Mouse (Mus musculus) MEL (cell line): ENCODE results near the gene Cdh23. TPM values are rescaled to one million over a fixed set of nuclear protein-coding genes. Genes with fewer than 3 reads are reported as not detected.

ENCODE experiments used
- DNase-seq: peaks from one replicate; pipeline ENCODE4 v3.0.0; 2011; ENCODE audit warnings: low read depth, low spot score
- H3K27ac ChIP-seq: 2 replicates; pipeline ENCODE4 v1.5.1; 2012; ENCODE audit warnings: low read depth, mild to moderate bottlenecking, control low read depth, low read length, moderate library complexity; ENCODE audit not compliant: control insufficient read depth
- H3K27me3 ChIP-seq, 2 experiments: fragments of 150-350 bp in 1 of 2; sonication (generic) in 1 of 2; 2 replicates each; pipeline ENCODE4 v1.6.1; 2012; ENCODE audit warnings: low read length in 2 of 2, mild to moderate bottlenecking in 2 of 2, improper control_type of control experiment in 1 of 2, moderate library complexity in 1 of 2; ENCODE audit not compliant: insufficient read depth in 2 of 2, control insufficient read depth in 1 of 2
- H3K36me3 ChIP-seq, 2 experiments: 2 replicates each; pipeline ENCODE4 v1.6.1; 2012 to 2014; ENCODE audit warnings: low read length in 2 of 2, improper control_type of control experiment in 1 of 2, inconsistent platforms in 1 of 2, mild to moderate bottlenecking in 1 of 2; ENCODE audit not compliant: insufficient read depth in 2 of 2, control insufficient read depth in 1 of 2
- H3K4me1 ChIP-seq, 2 experiments: fragments of 150-350 bp in 1 of 2; sonication (generic) in 1 of 2; 2 replicates each; pipeline ENCODE4 v1.6.1; 2012; ENCODE audit warnings: low read length in 2 of 2, improper control_type of control experiment in 1 of 2, mild to moderate bottlenecking in 1 of 2; ENCODE audit not compliant: insufficient read depth in 2 of 2, control insufficient read depth in 1 of 2
- H3K4me3 ChIP-seq, 2 experiments: fragments of 150-350 bp in 1 of 2; sonication (generic) in 1 of 2; 2 replicates each; pipeline ENCODE4 v1.5.1; 2012; ENCODE audit warnings: low read depth in 2 of 2, low read length in 2 of 2, mild to moderate bottlenecking in 2 of 2, moderate library complexity in 2 of 2, control low read depth in 1 of 2, improper control_type of control experiment in 1 of 2; ENCODE audit not compliant: control insufficient read depth in 1 of 2, insufficient read depth in 1 of 2
- H3K79me2 ChIP-seq: 2 replicates; pipeline ENCODE4 v1.6.1; 2012; ENCODE audit warnings: mild to moderate bottlenecking, low read length, moderate library complexity; ENCODE audit not compliant: control insufficient read depth, poor library complexity, insufficient read depth
- H3K9ac ChIP-seq: 2 replicates; pipeline ENCODE4 v1.6.1; 2012; ENCODE audit warnings: low read depth, mild to moderate bottlenecking, control low read depth, low read length, moderate library complexity; ENCODE audit not compliant: control insufficient read depth, poor library complexity, severe bottlenecking
- H3K9me3 ChIP-seq: fragments of 150-350 bp; sonication (generic); replicated peaks from 2 replicates; pipeline ENCODE4 v1.6.1; 2012; ENCODE audit warnings: mild to moderate bottlenecking, low read length, improper control_type of control experiment, moderate library complexity; ENCODE audit not compliant: insufficient read depth
- BHLHE40 ChIP-seq: IDR thresholded peaks from 2 replicates; pipeline ENCODE4 v1.6.1; 2012; ENCODE audit warnings: low read depth, mild to moderate bottlenecking, inconsistent platforms, low read length, improper control_type of control experiment, borderline replicate concordance
- CTCF ChIP-seq, 3 experiments: IDR thresholded peaks in 2 of 3; conservative IDR thresholded peaks in 1 of 3; 2 replicates each; pipeline ENCODE4 v1.5.1; 2011 to 2012; ENCODE audit warnings: low read length in 3 of 3, low read depth in 2 of 3, mild to moderate bottlenecking in 2 of 3, improper control_type of control experiment in 1 of 3, inconsistent platforms in 1 of 3, mixed read lengths in 1 of 3, moderate library complexity in 1 of 3; ENCODE audit not compliant: control insufficient read depth in 1 of 3, insufficient read depth in 1 of 3, poor library complexity in 1 of 3, severe bottlenecking in 1 of 3
- E2F4 ChIP-seq: IDR thresholded peaks from 2 replicates; pipeline ENCODE4 v1.6.1; 2011; ENCODE audit warnings: low read depth, low read length, improper control_type of control experiment, borderline replicate concordance
- ELF1 ChIP-seq: IDR thresholded peaks from 2 replicates; pipeline ENCODE4 v1.6.1; 2014; ENCODE audit warnings: low read depth, mild to moderate bottlenecking, inconsistent platforms, low read length, improper control_type of control experiment, moderate library complexity
- EP300 ChIP-seq, 2 experiments: IDR thresholded peaks; 2 replicates each; pipeline ENCODE4 v1.6.1; 2011; ENCODE audit warnings: improper control_type of control experiment in 2 of 2, low read length in 2 of 2, low read depth in 1 of 2, mild to moderate bottlenecking in 1 of 2
- ETS1 ChIP-seq: IDR thresholded peaks from 2 replicates; pipeline ENCODE4 v1.6.1; 2012; ENCODE audit warnings: low read depth, mild to moderate bottlenecking, inconsistent platforms, low read length, improper control_type of control experiment, moderate library complexity
- GABPA ChIP-seq: IDR thresholded peaks from 2 replicates; pipeline ENCODE4 v1.6.1; 2012; ENCODE audit warnings: low read depth, mild to moderate bottlenecking, inconsistent platforms, low read length, improper control_type of control experiment, moderate library complexity
- GATA1 ChIP-seq: IDR thresholded peaks from 2 replicates; pipeline ENCODE4 v1.6.1; 2011; ENCODE audit warnings: low read depth, low read length, improper control_type of control experiment
- HCFC1 ChIP-seq: IDR thresholded peaks from 2 replicates; pipeline ENCODE4 v1.6.1; 2012; ENCODE audit warnings: low read depth, mild to moderate bottlenecking, inconsistent platforms, low read length, improper control_type of control experiment, moderate library complexity
- JUND ChIP-seq: IDR thresholded peaks from 2 replicates; pipeline ENCODE4 v1.6.1; 2011; ENCODE audit warnings: low read depth, mild to moderate bottlenecking, improper control_type of control experiment, low read length
- KAT2A ChIP-seq: conservative IDR thresholded peaks from 2 replicates; pipeline ENCODE4 v1.6.1; 2012; ENCODE audit warnings: low read depth, low read length, improper control_type of control experiment, inconsistent platforms
- MEF2A ChIP-seq: IDR thresholded peaks from 2 replicates; pipeline ENCODE4 v1.6.1; 2014; ENCODE audit warnings: low read depth, mild to moderate bottlenecking, inconsistent platforms, low read length, improper control_type of control experiment; ENCODE audit not compliant: poor library complexity, insufficient replicate concordance, severe bottlenecking; ENCODE audit errors: extremely low read depth
- MYB ChIP-seq: IDR thresholded peaks from 2 replicates; pipeline ENCODE4 v1.6.1; 2011; ENCODE audit warnings: mild to moderate bottlenecking, low read depth, low read length, improper control_type of control experiment
- POLR2AphosphoS5 ChIP-seq: IDR thresholded peaks from 2 replicates; pipeline ENCODE4 v1.6.1; 2012; ENCODE audit warnings: low read depth, borderline replicate concordance, mild to moderate bottlenecking, inconsistent platforms, low read length, moderate library complexity, mixed read lengths
- TAL1 ChIP-seq: IDR thresholded peaks from 2 replicates; pipeline ENCODE4 v1.6.1; 2012; ENCODE audit warnings: mild to moderate bottlenecking, inconsistent platforms, low read length, moderate library complexity, mixed read lengths
- TBP ChIP-seq: IDR thresholded peaks from 2 replicates; pipeline ENCODE4 v1.8.0; 2011; ENCODE audit warnings: low read depth, low read length, improper control_type of control experiment
- TCF12 ChIP-seq: IDR thresholded peaks from 2 replicates; pipeline ENCODE4 v1.6.1; 2014; ENCODE audit warnings: low read depth, mild to moderate bottlenecking, inconsistent platforms, low read length, improper control_type of control experiment, moderate library complexity
- UBTF ChIP-seq: IDR thresholded peaks from 2 replicates; pipeline ENCODE4 v1.6.1; 2012; ENCODE audit warnings: low read depth, mild to moderate bottlenecking, inconsistent platforms, low read length, improper control_type of control experiment, moderate library complexity, borderline replicate concordance; ENCODE audit not compliant: insufficient read depth
- USF2 ChIP-seq, 2 experiments: IDR thresholded peaks; 2 replicates each; pipeline ENCODE4 v1.6.1; 2011 to 2012; ENCODE audit warnings: improper control_type of control experiment in 2 of 2, low read length in 2 of 2, borderline replicate concordance in 1 of 2, inconsistent platforms in 1 of 2, low read depth in 1 of 2, mild to moderate bottlenecking in 1 of 2; ENCODE audit not compliant: insufficient read depth in 1 of 2
- ZC3H11A ChIP-seq: IDR thresholded peaks from 2 replicates; pipeline ENCODE4 v1.6.1; 2012; ENCODE audit warnings: low read depth, mild to moderate bottlenecking, inconsistent platforms, low read length, improper control_type of control experiment
- ZKSCAN1 ChIP-seq: IDR thresholded peaks from 2 replicates; pipeline ENCODE4 v1.6.1; 2012; ENCODE audit warnings: low read depth, mild to moderate bottlenecking, inconsistent platforms, low read length, improper control_type of control experiment, moderate library complexity
- ZMIZ1 ChIP-seq: IDR thresholded peaks from 2 replicates; pipeline ENCODE4 v1.6.1; 2012; ENCODE audit warnings: low read depth, mild to moderate bottlenecking, inconsistent platforms, low read length, improper control_type of control experiment, moderate library complexity
- ZNF384 ChIP-seq: IDR thresholded peaks from 2 replicates; pipeline ENCODE4 v1.6.1; 2012; ENCODE audit warnings: low read depth, mild to moderate bottlenecking, inconsistent platforms, low read length, improper control_type of control experiment
- polyA plus RNA-seq, 2 experiments: library from polyadenylated mRNA; stranded (reverse) in 1 of 2; unstranded in 1 of 2; fragments of >175 nt in 1 of 2; fragments of >200 nt in 1 of 2; gene quantifications; 2 replicates each; pipeline versions ENCODE4 v1.2.1 to v1.2.4; 2012; ENCODE audit warnings: low replicate concordance in 2 of 2, low read depth in 1 of 2; ENCODE audit not compliant: insufficient read length in 2 of 2, insufficient read depth in 1 of 2, missing spikeins in 1 of 2
- total RNA-seq: library from RNA; depleted of rRNA; stranded (reverse); fragments of 300-350 nt; gene quantifications from 2 replicates; pipeline ENCODE4 v1.2.3, GENCODE M21; 2012

The Cdh23 gene
- total and polyA plus RNA-seq, 3 experiments = 0.04 TPM; not detected in 2

DNA sequence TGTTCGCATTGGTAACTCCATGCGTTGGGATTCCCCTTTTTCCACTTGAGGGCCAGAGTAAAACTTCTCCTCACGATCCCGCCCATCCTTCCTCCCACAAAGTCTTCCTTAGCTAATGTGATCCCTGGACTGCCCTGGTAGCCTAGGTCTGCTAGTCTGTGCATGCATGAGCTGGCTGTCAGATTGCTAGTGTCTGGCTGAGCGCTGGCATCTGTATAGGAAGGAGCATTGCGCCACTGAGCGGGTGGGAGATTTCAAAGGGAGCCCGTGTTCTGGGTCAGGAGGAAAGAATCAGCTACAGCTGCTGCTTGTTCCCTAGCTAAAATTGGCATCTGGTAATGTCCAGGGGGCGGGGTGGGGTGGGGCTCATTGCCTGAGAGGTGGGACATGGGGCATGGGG is 400.3 kb downstream of the Cdh23 start:
- Histone ChIP-seq H3K79me2 (peaks cover 3% of the 10 kb centered on the region), H3K4me1 (peaks cover 5 to 15% of the 10 kb centered on the region in 2 experiments), H3K27me3 (no peaks in the 10 kb centered on the region), H3K9ac (no peak overlapping the region), H3K36me3 (peaks cover 5 to 14% of the 10 kb centered on the region in 2 experiments; a peak in 3 of 4 replicates), H3K9me3 (no peaks in the 10 kb centered on the region), H3K4me3 (no peak overlapping the region), H3K27ac (no peak overlapping the region)
- no peak for DNase-seq
- TF ChIP-seq ELF1 = no peak
- no peak for TF ChIP-seq KAT2A
- no peak for TF ChIP-seq POLR2AphosphoS5
- TF ChIP-seq EP300 (IDR thresholded peaks at IDR 0.05; ENCODE audit: low read depth in 1 of 2, low read length in 2 of 2) = no peak
- TF ChIP-seq TCF12 = no peak
- TF ChIP-seq JUND = no peak
- no peak for TF ChIP-seq TBP
- no peak for TF ChIP-seq GABPA
- no peak for TF ChIP-seq E2F4
- no peak for TF ChIP-seq ZKSCAN1
- no peak for TF ChIP-seq UBTF
- no peak for TF ChIP-seq ZC3H11A
- TF ChIP-seq ZMIZ1 = no peak

DNA sequence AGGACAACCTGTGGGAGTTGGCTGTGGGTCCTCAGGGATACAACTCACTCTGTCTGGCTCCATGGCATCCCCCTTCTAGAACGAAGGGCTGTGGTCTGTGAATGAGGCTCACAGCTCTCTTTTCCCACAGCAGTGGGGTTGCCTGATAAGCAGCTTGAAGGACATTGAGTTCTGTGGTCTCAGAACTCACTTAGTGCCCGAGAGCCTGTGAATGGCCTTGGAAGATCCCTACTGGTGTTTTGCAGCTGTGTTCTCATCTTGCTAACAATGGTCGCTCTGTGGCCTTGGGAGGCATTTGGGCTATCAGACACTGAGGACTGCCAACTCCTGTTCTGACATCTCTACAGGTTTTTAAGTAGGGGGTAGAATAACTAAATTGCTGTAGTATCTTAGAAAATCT is 400.9 kb downstream of the Cdh23 start:
- Histone ChIP-seq H3K4me3 (no peak overlapping the region), H3K27me3 (no peaks in the 10 kb centered on the region), H3K9me3 (no peaks in the 10 kb centered on the region)
- DNase-seq = no peak
- TF ChIP-seq ZNF384 (no peak), E2F4 (no peak)
- TF ChIP-seq, all 39 proteins: peak for 0
- Histone ChIP-seq H3K36me3 (peaks cover 3 to 19% of the 10 kb centered on the region in 2 experiments; a peak in 3 of 4 replicates), H3K79me2 (peaks cover 9% of the 10 kb centered on the region), H3K9ac (no peak overlapping the region), H3K4me1 (peaks cover 7 to 21% of the 10 kb centered on the region in 2 experiments), H3K27ac (no peak overlapping the region)

DNA sequence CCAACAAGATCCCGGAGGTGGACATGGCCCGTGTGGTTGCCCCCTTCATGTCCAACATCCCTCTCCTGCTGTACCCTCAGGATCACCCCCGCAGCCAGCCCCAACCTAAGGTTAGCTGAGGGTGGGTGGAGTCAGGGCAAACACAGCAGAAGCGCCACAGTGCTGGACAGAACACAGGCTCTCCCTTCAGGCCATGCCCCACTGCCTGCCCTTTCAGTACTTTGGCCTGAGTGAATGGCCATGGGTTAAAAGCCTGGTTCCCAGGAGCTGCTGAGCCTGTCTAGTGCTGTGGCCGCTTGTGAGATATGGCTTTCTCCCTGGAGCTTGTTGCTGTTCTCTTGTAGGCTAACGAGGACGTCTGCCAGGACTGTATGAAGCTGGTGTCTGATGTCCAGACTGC is 401.7 kb downstream of the Cdh23 start:
- Histone ChIP-seq H3K79me2 (peaks cover 16% of the 10 kb centered on the region), H3K36me3 (peaks cover 3 to 27% of the 10 kb centered on the region in 2 experiments; a peak in 3 of 4 replicates)
- DNase-seq = no peak
- TF ChIP-seq ZNF384 (no peak), GATA1 (no peak), HCFC1 (no peak), ELF1 (no peak), ZKSCAN1 (no peak), BHLHE40 (no peak), TAL1 (no peak), TCF12 (no peak), CTCF (IDR thresholded peaks at IDR 0.05 in 2 of 3, conservative IDR thresholded peaks at IDR 0.05 in 1 of 3; ENCODE audit: control insufficient read depth in 1 of 3, insufficient read depth in 1 of 3, low read depth in 2 of 3, low read length in 3 of 3, poor library complexity in 1 of 3, severe bottlenecking in 1 of 3) (no peak), MYB (no peak), ZMIZ1 (no peak), MEF2A (no peak), ETS1 (no peak), USF2 (IDR thresholded peaks at IDR 0.05; ENCODE audit: borderline replicate concordance in 1 of 2, insufficient read depth in 1 of 2, low read depth in 1 of 2, low read length in 2 of 2) (no peak)
- TF ChIP-seq, all 39 proteins: peak for 0
- H3K4me3 ChIP-seq = no peak overlapping the region
- H3K27me3 ChIP-seq = no peaks in the 10 kb centered on the region
- no peak overlapping the region for H3K27ac ChIP-seq
- H3K9me3 ChIP-seq = no peaks in the 10 kb centered on the region
- H3K4me1 ChIP-seq = peaks cover 11 to 28% of the 10 kb centered on the region in 2 experiments
- no peak overlapping the region for H3K9ac ChIP-seq
